Comparison of ENCODE assay signal across 8 mouse cellular contexts in genomic region chr11:100938711-100939511, GRCm38 (mm10). TPM values are rescaled to one million over a fixed set of nuclear protein-coding genes. Genes with fewer than 3 reads are reported as not detected.
DNase-seq lines count a peak whose midpoint lies in the region; ATAC-seq and TF ChIP-seq lines count a peak whose summit lies in the region.

No protein-coding gene starts in this region.

- WGBS in heart, embryonic 10.5 days = under 1% methylated on average over 48 of the region's 48 CpGs
- 1% methylated on average over 47 of the region's 48 CpGs for WGBS in embryonic facial prominence, embryonic 12.5 days
- WGBS in hindbrain, embryonic 14.5 days = under 1% methylated on average over 48 of the region's 48 CpGs
- WGBS in liver, embryonic 15.5 days (ENCODE audit: insufficient replicate concordance) = under 1% methylated on average over 48 of the region's 48 CpGs
- WGBS in small intestine, adult 2 months = under 1% methylated on average over 48 of the region's 48 CpGs

- peak overlapping the region; percentile 72 for H3K9ac ChIP-seq in embryonic facial prominence, embryonic 12.5 days
- peak overlapping the region; percentile 69 for H3K9ac ChIP-seq in hindbrain, embryonic 14.5 days
- peak overlapping the region; percentile 97 for H3K9ac ChIP-seq in liver, embryonic 15.5 days

- peak; percentile 95 for TF ChIP-seq POLR2A in small intestine, adult 2 months (IDR thresholded peaks at IDR 0.05; ENCODE audit: low read depth, low read length)

- TF ChIP-seq CTCF in small intestine, adult 2 months (IDR thresholded peaks at IDR 0.05; ENCODE audit: extremely low read depth, insufficient read length, insufficient replicate concordance, low read depth, low read length) = no peak

- H3K4me2 ChIP-seq in embryonic facial prominence, embryonic 12.5 days (replicated peaks) = peak overlapping the region; percentile 72
- H3K4me2 ChIP-seq in hindbrain, embryonic 14.5 days (replicated peaks) = peak overlapping the region; percentile 56
- peak overlapping the region; percentile 95 for H3K4me2 ChIP-seq in liver, embryonic 15.5 days

- H3K4me1 ChIP-seq in heart, embryonic 10.5 days = peaks cover 34% of the 10 kb centered on the region
- 0 out of 2 replicates have a peak, but pooled peaks cover 4% of the 10 kb centered on the region for H3K4me1 ChIP-seq in embryonic facial prominence, embryonic 12.5 days
- peaks cover 20% of the 10 kb centered on the region for H3K4me1 ChIP-seq in hindbrain, embryonic 14.5 days (replicated peaks; ENCODE audit: control insufficient read depth, insufficient read depth, low read length)
- H3K4me1 ChIP-seq in liver, embryonic 15.5 days (replicated peaks) = peaks cover 58% of the 10 kb centered on the region
- peaks cover 13% of the 10 kb centered on the region; the same call in 1 of the 2 replicates for H3K4me1 ChIP-seq in small intestine, adult 2 months (ENCODE audit: control insufficient read depth, insufficient read depth, insufficient read length, low read length)

- ATAC-seq in embryonic facial prominence, embryonic 12.5 days (ENCODE audit: insufficient number of reproducible peaks, insufficient read depth, low FRiP score, low TSS enrichment) = no peak; the same call in 1 of the 2 replicates
- no peak; the same call in 1 of the 2 replicates for ATAC-seq in hindbrain, embryonic 14.5 days (ENCODE audit: low FRiP score)
- no peak for ATAC-seq in liver, embryonic 15.5 days (ENCODE audit: insufficient read depth)

- no peak for DNase-seq in heart, embryonic 10.5 days (ENCODE audit: low spot score)
- DNase-seq in heart, adult 8-10 months (ENCODE audit: low spot score) = no peak
- DNase-seq in MN1 (ENCODE audit: low spot score) = peak; percentile 32
- no peak for DNase-seq in hindbrain, embryonic 14.5 days (ENCODE audit: low spot score)
- DNase-seq in urinary bladder, postnatal 4 days (ENCODE audit: low spot score in 2 of 2) = no peak

- H3K27ac ChIP-seq in heart, embryonic 10.5 days = peak overlapping the region; percentile 97
- H3K27ac ChIP-seq in embryonic facial prominence, embryonic 12.5 days = peak overlapping the region; percentile 69
- peak overlapping the region; percentile 68 for H3K27ac ChIP-seq in hindbrain, embryonic 14.5 days
- peak overlapping the region; percentile 92 for H3K27ac ChIP-seq in liver, embryonic 15.5 days (replicated peaks)
- peak overlapping the region; percentile 93 for H3K27ac ChIP-seq in small intestine, adult 2 months (ENCODE audit: insufficient read depth, low read depth, low read length)

- no peaks in the 10 kb centered on the region for H3K36me3 ChIP-seq in heart, embryonic 10.5 days
- H3K36me3 ChIP-seq in embryonic facial prominence, embryonic 12.5 days = no peaks in the 10 kb centered on the region
- H3K36me3 ChIP-seq in hindbrain, embryonic 14.5 days (replicated peaks; ENCODE audit: control insufficient read depth, insufficient read depth) = no peaks in the 10 kb centered on the region
- no peaks in the 10 kb centered on the region for H3K36me3 ChIP-seq in liver, embryonic 15.5 days (replicated peaks)
- no peaks in the 10 kb centered on the region for H3K36me3 ChIP-seq in small intestine, adult 2 months (ENCODE audit: control insufficient read depth, insufficient read depth, low read length)

- no peaks in the 10 kb centered on the region for H3K27me3 ChIP-seq in heart, embryonic 10.5 days (ENCODE audit: insufficient read depth, poor library complexity, severe bottlenecking)
- H3K27me3 ChIP-seq in embryonic facial prominence, embryonic 12.5 days = no peaks in the 10 kb centered on the region
- H3K27me3 ChIP-seq in hindbrain, embryonic 14.5 days (ENCODE audit: control insufficient read depth, insufficient read depth, low read length) = no peaks in the 10 kb centered on the region
- no peaks in the 10 kb centered on the region for H3K27me3 ChIP-seq in liver, embryonic 15.5 days
- H3K27me3 ChIP-seq in small intestine, adult 2 months (ENCODE audit: control insufficient read depth, insufficient read depth, low read length) = no peaks in the 10 kb centered on the region

- peak overlapping the region; percentile 95 for H3K4me3 ChIP-seq in heart, embryonic 10.5 days
- H3K4me3 ChIP-seq in embryonic facial prominence, embryonic 12.5 days = peak overlapping the region; percentile 65
- H3K4me3 ChIP-seq in hindbrain, embryonic 14.5 days (replicated peaks; ENCODE audit: low read length) = peak overlapping the region; percentile 59
- H3K4me3 ChIP-seq in liver, embryonic 15.5 days (replicated peaks) = peak overlapping the region; percentile 94
- H3K4me3 ChIP-seq in small intestine, adult 2 months (ENCODE audit: low read depth, low read length) = peak overlapping the region; percentile 96

- no peaks in the 10 kb centered on the region for H3K9me3 ChIP-seq in heart, embryonic 10.5 days
- no peaks in the 10 kb centered on the region for H3K9me3 ChIP-seq in embryonic facial prominence, embryonic 12.5 days
- no peaks in the 10 kb centered on the region for H3K9me3 ChIP-seq in hindbrain, embryonic 14.5 days (ENCODE audit: control insufficient read depth, low read length)
- no peaks in the 10 kb centered on the region for H3K9me3 ChIP-seq in liver, embryonic 15.5 days (replicated peaks)

RNA-seq across cellular contexts. Expression of gene Stat3, which starts 0.4 kb away (rescaled TPM):
- polyA plus RNA-seq in heart, embryonic 10.5 days (2016; fragmentation: Nextera tagmentation; extraction: Ambion mirVana) = 33.7 and 41.5 TPM in 2 replicates
- 100 to 1,000 TPM in 1 of 4 experiments, 10 to 100 TPM in 3; 76.6 to 108 (median 91.0) TPM for total RNA-seq in heart, adult 8-10 months (2022)
- polyA plus RNA-seq in embryonic facial prominence, embryonic 12.5 days (2016; fragmentation: Nextera tagmentation; extraction: Ambion mirVana) = 38.4 and 39.4 TPM in 2 replicates
- 49.1 and 50.6 TPM in 2 replicates for polyA plus RNA-seq in hindbrain, embryonic 14.5 days (2014; fragmentation: Nextera tagmentation; extraction: Ambion mirVana)
- polyA plus RNA-seq in liver, embryonic 15.5 days (2015; fragmentation: Nextera tagmentation; extraction: Ambion mirVana) = 35.5 and 40.0 TPM in 2 replicates
- polyA plus RNA-seq in small intestine, adult 2 months (2012; rRNA removed) = 55.2 and 106 TPM in 2 replicates

RNA-seq across cellular contexts. Expression of gene Cavin1, which starts 31.8 kb away (rescaled TPM):
- 139 and 252 TPM in 2 replicates for polyA plus RNA-seq in heart, embryonic 10.5 days (2016; fragmentation: Nextera tagmentation; extraction: Ambion mirVana)
- total RNA-seq in heart, adult 8-10 months (2022) = 100 to 1,000 TPM; 190 to 247 (median 212) TPM
- polyA plus RNA-seq in embryonic facial prominence, embryonic 12.5 days (2016; fragmentation: Nextera tagmentation; extraction: Ambion mirVana) = 68.4 and 69.6 TPM in 2 replicates
- polyA plus RNA-seq in hindbrain, embryonic 14.5 days (2014; fragmentation: Nextera tagmentation; extraction: Ambion mirVana) = 20.1 and 21.1 TPM in 2 replicates
- 26.9 and 28.1 TPM in 2 replicates for polyA plus RNA-seq in liver, embryonic 15.5 days (2015; fragmentation: Nextera tagmentation; extraction: Ambion mirVana)
- 27.4 and 42.8 TPM in 2 replicates for polyA plus RNA-seq in small intestine, adult 2 months (2012; rRNA removed)
